Mouse (Mus musculus) testis, adult 10 weeks (tissue): ENCODE results near the gene Paqr6. TPM values are rescaled to one million over a fixed set of nuclear protein-coding genes. Genes with fewer than 3 reads are reported as not detected.

Experiments used
- polyA plus RNA-seq: library from polyadenylated mRNA; stranded (reverse); fragments of 350-450 nt; fragmentation: Illumina TruSeq; extraction: RNeasy Lipid Tissue Mini Kit (QIAGEN cat#74804); gene quantifications from one replicate; pipeline ENCODE4 v1.2.3, GENCODE M21; 2014; ENCODE audit warnings: low read depth, low replicate concordance

Gene Paqr6
- polyA plus RNA-seq = 0.83 TPM

GRCm38 (mm10) chr3:88364337-88364736 lies at the start of gene Paqr6:
Gene Paqr6 (plus strand): TSS chr3:88364584.

GRCm38 (mm10) chr3:88324951-88325405 lies 39.4 kb upstream of the Paqr6 start, which contains the start of gene Glmp:
Gene Glmp (plus strand): TSS chr3:88325023.

DNA sequence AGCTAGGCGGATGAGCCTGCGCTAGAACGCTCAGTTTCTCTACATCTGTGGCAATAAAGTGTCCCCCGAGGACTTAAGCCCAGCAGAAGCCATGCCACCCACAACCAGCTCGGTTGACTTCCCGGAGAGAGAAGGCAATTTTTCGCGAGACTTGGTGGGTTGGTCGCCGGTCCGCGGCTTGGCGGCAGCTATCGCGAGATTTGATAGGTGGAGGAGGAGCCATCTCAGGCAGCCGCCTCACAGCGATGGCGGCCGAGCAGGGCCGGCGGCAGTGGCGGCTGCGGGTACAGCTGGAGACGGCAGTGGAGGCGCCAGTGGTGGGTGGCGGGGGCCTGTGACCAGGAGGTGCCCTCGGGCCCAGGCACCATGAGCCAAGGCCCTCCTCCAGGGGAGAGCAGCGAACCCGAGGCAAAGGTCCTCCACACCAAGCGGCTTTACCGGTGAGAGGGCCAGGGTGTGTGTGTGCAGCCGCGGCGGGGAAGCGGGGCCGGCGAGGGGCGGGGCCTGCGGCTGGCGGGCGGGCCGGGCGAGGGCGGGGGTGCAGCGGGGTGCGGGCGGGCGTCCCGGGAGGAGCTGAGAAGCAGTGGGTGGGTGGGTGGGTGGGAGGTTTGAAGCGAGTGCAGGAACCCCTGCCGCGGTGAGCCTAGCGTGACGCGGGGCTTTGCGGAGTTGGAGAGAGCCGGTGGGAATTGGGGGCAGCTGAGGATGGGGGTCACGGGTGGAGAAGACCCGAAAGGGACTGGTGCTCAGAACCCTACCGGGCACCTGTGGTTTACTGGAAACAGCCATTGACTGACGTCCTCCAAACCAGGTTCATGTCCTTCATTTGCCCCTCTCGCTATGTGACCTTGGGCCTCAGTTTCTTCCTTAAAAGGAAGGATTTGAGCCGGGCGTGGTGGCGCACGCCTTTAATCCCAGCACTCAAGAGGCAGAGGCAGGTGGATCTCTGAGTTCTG lies 28.0 kb upstream of the Paqr6 start, which contains the start of the genes Tmem79 and Smg5:
Gene Tmem79, minus strand, starts transcription at position 91 of the 956 bp plus-strand sequence.
Gene Smg5, plus strand, starts transcription at position 203 of the 956 bp plus-strand sequence.

DNA sequence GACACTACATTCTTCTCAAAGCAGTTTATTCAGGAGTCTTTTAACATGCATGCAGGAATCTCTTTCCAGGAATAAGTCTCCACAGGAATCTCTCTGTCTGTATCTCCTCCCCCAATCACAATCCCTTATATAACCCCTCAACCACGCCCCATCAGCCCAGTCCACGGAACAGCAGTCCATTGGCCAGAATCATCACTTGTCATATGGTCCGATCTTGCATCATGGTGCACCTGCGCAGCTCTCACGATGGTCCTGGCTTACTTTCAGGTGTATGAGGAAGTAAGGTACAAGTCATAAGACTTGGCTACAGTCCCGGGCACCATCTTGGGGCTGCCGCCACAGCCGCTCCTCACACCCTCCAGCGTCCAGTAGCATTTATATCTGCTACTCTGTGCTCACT lies 8.3 kb downstream of the Paqr6 start, which contains the start of gene Bglap3:
Gene Bglap3, minus strand, starts transcription at position 101 of the 400 bp plus-strand sequence.

DNA sequence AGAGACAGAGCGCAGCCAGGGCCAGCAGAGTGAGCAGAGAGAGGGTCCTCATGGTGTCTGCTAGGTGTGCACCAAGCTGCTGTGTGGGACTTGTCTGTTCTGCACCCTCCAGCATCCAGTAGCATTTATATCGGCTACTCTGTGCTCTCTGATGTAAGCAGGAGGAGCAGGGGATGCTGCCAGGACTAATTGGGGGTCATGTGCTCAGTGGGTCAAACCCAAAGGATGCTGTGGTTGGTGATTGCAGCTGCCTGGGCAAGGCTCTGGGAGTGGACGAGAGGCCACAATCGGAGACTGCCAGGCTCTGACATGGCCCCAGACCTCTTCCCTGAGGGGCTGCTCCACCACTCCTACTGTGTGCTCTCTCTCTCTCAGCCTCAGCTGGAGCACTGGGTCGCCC lies 14.2 kb downstream of the Paqr6 start, which contains the start of gene Bglap2:
Gene Bglap2, minus strand, starts transcription at position 101 of the 400 bp plus-strand sequence.

DNA sequence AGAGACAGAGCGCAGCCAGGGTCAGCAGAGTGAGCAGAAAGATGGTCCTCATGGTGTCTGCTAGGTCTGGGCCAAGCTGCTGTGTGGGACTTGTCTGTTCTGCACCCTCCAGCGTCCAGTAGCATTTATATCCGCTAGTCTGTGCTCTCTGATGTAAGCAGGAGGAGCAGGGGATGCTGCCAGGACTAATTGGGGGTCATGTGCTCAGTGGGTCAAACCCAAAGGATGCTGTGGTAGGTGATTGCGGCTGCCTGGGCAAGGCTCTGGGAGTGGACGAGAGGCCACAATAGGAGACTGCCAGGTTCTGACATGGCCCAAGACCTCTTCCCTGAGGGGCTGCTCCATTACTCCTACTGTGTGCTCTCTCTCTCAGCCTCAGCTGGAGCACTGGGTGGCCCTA lies 20.0 kb downstream of the Paqr6 start, which contains the start of gene Bglap:
Gene Bglap, minus strand, starts transcription at position 101 of the 400 bp plus-strand sequence.

DNA sequence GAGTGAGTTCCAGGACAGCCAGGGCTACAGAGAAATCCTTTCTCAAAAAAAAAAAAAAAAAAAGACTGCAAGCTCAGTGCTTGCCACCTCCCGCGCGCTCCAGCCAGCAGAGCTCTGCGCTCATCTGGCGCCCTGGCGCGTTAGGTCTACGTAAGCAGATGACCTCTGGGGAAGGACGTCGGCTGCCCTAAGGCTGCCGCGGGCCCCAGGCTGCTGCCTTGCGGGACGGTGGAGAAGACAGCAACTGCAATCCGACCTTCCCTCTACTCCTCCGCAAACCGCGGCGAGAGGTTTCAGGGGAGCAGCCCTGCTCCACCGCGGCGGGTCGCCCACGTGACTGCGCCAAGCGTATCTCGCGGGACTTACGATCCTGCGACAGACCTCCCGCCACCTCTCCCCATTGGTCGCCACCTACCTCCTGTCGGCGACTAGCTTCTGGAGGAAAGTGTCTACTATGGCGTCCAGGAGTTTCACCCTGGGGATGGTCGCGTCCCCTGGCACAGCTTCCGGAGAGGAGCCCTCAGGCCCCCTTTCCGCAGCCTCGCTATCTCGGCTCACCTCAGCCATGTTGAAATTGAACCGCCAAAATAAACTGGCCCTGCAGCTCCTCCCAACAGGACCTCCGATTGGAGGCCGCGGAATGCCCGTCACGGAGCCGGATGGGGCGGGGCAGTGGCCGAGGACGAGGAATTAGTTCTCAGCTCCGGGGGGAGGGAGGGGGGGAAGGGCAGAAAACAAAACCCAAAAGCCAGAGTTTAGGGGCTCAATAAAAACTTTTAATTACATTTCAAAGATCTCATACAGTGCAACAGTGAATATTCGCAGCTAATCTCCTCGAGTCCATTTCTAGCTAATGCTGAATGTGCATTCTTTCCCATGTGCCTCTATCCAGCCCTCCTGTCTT lies 45.6 kb downstream of the Paqr6 start, which contains the start of gene Pmf1:
Gene Pmf1, minus strand, starts transcription at position 591 of the 904 bp plus-strand sequence.

Other genes starting within 250 kb of the Paqr6 start
- 2.4 TPM for gene Mef2d, start 222.2 kb upstream of the Paqr6 start, polyA plus RNA-seq
- not detected for gene Rhbg, start 109.9 kb upstream of the Paqr6 start, polyA plus RNA-seq
- gene Gm38392, start 77.4 kb upstream of the Paqr6 start, polyA plus RNA-seq = 1.2 TPM
- gene Tsacc, start 67.6 kb upstream of the Paqr6 start, polyA plus RNA-seq = 355 TPM
- gene Cct3, start 67.5 kb upstream of the Paqr6 start, polyA plus RNA-seq = 308 TPM
- gene Glmp, start 39.6 kb upstream of the Paqr6 start, polyA plus RNA-seq = 0.70 TPM
- 0.62 TPM for gene Tmem79, start 28.4 kb upstream of the Paqr6 start, polyA plus RNA-seq
- 87.4 TPM for gene Smg5, start 28.3 kb upstream of the Paqr6 start, polyA plus RNA-seq
- not detected for gene Bglap3, start 8.2 kb downstream of the Paqr6 start, polyA plus RNA-seq
- not detected for gene Bglap2, start 14.1 kb downstream of the Paqr6 start, polyA plus RNA-seq
- not detected for gene Bglap, start 19.9 kb downstream of the Paqr6 start, polyA plus RNA-seq
- 3.5 TPM for gene Pmf1, start 45.7 kb downstream of the Paqr6 start, polyA plus RNA-seq
- 5.8 TPM for gene Slc25a44, start 60.6 kb downstream of the Paqr6 start, polyA plus RNA-seq
- 17.0 TPM for gene Sema4a, start 96.6 kb downstream of the Paqr6 start, polyA plus RNA-seq
- 0.32 TPM for gene Lmna, start 145.4 kb downstream of the Paqr6 start, polyA plus RNA-seq
- gene Mex3a, start 167.8 kb downstream of the Paqr6 start, polyA plus RNA-seq = 1.4 TPM
- gene Rab25, start 183.7 kb downstream of the Paqr6 start, polyA plus RNA-seq = not detected
- gene Lamtor2, start 188.5 kb downstream of the Paqr6 start, polyA plus RNA-seq = 2.0 TPM
- gene Ubqln4, start 189.2 kb downstream of the Paqr6 start, polyA plus RNA-seq = 11.9 TPM
- 32.1 TPM for gene Ssr2, start 211.3 kb downstream of the Paqr6 start, polyA plus RNA-seq
- 31.6 TPM for gene Arhgef2, start 241.4 kb downstream of the Paqr6 start, polyA plus RNA-seq